Mouse (Mus musculus) C2C12 (cell line): ENCODE results near the gene 2810021J22Rik.

Experiments used
- CEBPB ChIP-seq: IDR thresholded peaks from one replicate; pipeline ENCODE4 v1.6.1; 2011; ENCODE audit warnings: low read depth, mild to moderate bottlenecking, control low read depth, moderate library complexity
- CTCF ChIP-seq: IDR thresholded peaks from one replicate; pipeline ENCODE4 v1.5.1; 2011; ENCODE audit not compliant: control insufficient read depth, insufficient read depth, insufficient read length
- MAX ChIP-seq: IDR thresholded peaks from one replicate; pipeline ENCODE4 v1.6.1; 2011; ENCODE audit warnings: mild to moderate bottlenecking, control low read depth
- MYOG ChIP-seq: IDR thresholded peaks from one replicate; pipeline ENCODE4 v1.6.1; 2011; ENCODE audit not compliant: control insufficient read depth, insufficient read length; ENCODE audit errors: extremely low read depth
- USF1 ChIP-seq: IDR thresholded peaks from one replicate; pipeline ENCODE4 v1.6.1; 2011; ENCODE audit warnings: low read depth, mild to moderate bottlenecking, control low read depth, moderate library complexity

DNA sequence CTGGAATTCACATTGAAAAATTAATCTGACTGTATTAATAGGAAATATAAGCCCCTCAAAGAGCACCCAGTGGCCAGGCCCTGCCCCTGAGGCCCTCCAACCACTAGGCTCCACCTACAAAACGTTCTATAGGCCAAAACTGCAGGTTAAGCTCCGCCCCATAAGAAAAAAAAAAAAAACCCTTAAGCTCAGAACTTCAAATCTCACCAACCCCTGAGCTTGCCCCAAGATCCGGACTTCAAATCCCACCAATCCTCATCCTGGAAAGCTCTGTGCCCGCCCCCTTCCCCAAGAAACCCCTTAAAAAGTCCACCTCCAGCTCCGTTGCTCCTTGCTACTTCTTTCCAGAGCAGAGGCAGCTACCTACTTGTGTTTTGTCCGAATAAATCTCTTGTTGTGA lies 37.8 kb downstream of the 2810021J22Rik start:
- TF ChIP-seq CTCF (no peak), USF1 (no peak), MYOG (no peak), MAX (no peak), CEBPB (no peak)
